Mouse (Mus musculus) limb, embryonic 11.5 days (tissue): ENCODE measurements around the gene Scnn1a. TPM values are rescaled to one million over a fixed set of nuclear protein-coding genes. Genes with fewer than 3 reads are reported as not detected.

ENCODE experiments used
- ATAC-seq: fragments of 200-750 bp; cut with Nextera tagmentation; 2 replicates; pipeline ENCODE4 v1.8.0; 2017; ENCODE audit warnings: low read depth; ENCODE audit not compliant: insufficient number of reproducible peaks, low FRiP score, low TSS enrichment
- DNase-seq: peaks from one replicate; pipeline ENCODE4 v3.0.0-alpha.2; 2015; ENCODE audit warnings: low spot score
- H3K27ac ChIP-seq: fragments of 300-500 bp; sonication (generic); replicated peaks from 2 replicates; pipeline ENCODE4 v1.5.1; 2014; ENCODE audit warnings: low read depth, mild to moderate bottlenecking, low read length
- H3K27me3 ChIP-seq: fragments of 300-500 bp; sonication (generic); 2 replicates; pipeline ENCODE4 v1.6.1; 2014; ENCODE audit warnings: mild to moderate bottlenecking, low read length, mixed read lengths; ENCODE audit not compliant: control insufficient read depth, insufficient read depth
- H3K36me3 ChIP-seq: fragments of 300-500 bp; sonication (generic); 2 replicates; pipeline ENCODE4 v1.6.1; 2014; ENCODE audit warnings: mild to moderate bottlenecking, low read length, moderate library complexity, mixed read lengths; ENCODE audit not compliant: control insufficient read depth, insufficient read depth
- H3K4me1 ChIP-seq: fragments of 300-500 bp; sonication (generic); 2 replicates; pipeline ENCODE4 v1.6.1; 2014; ENCODE audit warnings: low read length, mixed read lengths; ENCODE audit not compliant: control insufficient read depth, insufficient read depth
- H3K4me2 ChIP-seq: fragments of 300-500 bp; sonication (generic); 2 replicates; pipeline ENCODE4 v1.6.1; 2014; ENCODE audit warnings: low read depth, mild to moderate bottlenecking, moderate library complexity; ENCODE audit not compliant: severe bottlenecking
- H3K4me3 ChIP-seq: fragments of 300-500 bp; sonication (generic); 2 replicates; pipeline ENCODE4 v1.5.1; 2014; ENCODE audit warnings: low read depth, low read length
- H3K9ac ChIP-seq: fragments of 300-500 bp; sonication (generic); 2 replicates; pipeline ENCODE4 v1.6.1; 2014; ENCODE audit warnings: mild to moderate bottlenecking, low read length
- H3K9me3 ChIP-seq: fragments of 300-500 bp; sonication (generic); 2 replicates; pipeline ENCODE4 v1.6.1; 2016; ENCODE audit warnings: low read length; ENCODE audit not compliant: control insufficient read depth
- WGBS: fragments of 180-500 bp; shearing (Covaris S2); extraction: QIAGEN DNeasy Blood & Tissue Kit; methylation state at CpG from one replicate; pipeline ENCODE4 v1.1.7; 2014; 5-methylcytosine and 5-hydroxymethylcytosine counted together
- polyA plus RNA-seq: library from polyadenylated mRNA; unstranded; fragments of >200 nt; fragmentation: Nextera tagmentation; extraction: Ambion mirVana; gene quantifications from 2 replicates; pipeline ENCODE4 v1.2.1, GENCODE M21; 2014

The Scnn1a gene
- polyA plus RNA-seq, 1 experiment from 2014 or later, result 1.3 TPM

DNA sequence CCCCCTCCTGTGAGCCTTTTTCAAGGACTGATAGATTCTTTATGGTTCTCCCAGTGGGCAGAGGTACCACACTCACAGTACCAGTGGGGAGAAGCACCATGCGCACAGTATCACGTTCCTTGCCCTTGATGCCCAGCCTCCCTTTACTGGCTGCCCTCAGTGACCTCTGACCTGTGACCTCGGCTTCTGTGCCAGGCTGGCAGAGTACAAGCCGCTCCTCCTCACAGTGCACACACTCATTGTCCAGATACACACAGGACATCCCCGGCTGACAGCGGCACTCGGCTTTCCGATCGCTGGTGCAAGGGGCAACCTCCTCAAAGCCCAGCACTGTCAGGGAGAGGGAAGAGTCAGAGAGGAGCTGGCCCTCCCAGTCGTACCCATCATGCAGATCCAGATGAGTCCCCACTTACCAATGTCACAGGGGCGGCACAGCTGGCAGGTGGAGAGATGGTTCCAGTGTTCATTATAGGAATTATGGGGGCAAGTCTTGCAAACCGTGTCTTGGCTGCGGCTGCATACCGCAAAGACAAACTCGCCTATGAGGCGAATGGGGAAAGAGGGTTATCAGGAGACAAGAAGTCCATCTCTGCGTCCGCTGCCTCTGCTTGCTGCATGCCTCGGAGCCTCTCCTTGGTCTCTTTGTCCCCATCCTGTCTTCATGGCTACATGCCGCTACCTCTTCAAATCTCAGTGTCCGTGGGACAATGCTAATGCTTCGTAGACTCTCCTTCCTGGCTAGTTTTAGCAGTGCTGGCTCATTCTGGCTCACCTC lies 7.7 kb upstream of the Scnn1a start:
- WGBS, result 66% methylated on average over 22 of the region's 22 CpGs
- H3K4me1 ChIP-seq, result peaks cover 16% of the 10 kb centered on the region

DNA sequence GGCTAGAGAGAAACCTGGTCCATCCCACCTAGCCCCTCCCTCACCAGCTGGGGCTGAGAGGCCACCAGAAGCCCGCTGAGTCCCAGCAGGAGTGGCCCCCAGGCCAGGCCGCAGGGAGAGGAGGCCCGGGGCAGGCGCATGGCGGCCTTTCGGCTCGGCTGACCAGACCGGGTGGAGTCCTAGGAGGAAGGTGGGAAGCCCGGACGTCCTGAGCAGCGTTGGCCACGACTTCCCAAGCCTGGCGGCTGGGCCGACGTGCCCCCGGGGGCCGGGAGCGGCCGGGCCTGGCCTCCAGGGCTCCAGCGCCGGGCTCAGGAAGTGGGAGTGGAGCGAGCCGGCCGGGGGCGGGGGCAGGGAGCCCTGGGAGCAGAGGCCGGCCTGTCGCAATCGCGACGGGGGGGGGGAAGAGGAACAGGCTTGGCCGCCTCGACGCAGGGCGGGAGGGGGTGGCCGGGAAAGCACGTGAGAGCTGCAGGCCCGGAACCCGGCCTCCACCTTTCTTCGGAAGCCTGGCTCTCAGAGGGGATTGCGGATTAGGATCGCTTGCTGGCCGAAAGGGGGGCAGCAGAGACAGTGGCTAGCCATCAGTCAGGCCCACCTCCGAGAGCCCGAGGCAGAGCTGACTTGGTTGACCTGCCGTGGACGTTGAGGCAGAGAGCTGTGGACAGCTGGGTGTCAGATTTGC lies 6.8 kb upstream of the Scnn1a start, which contains the start of gene Ltbr:
TSS of gene Ltbr (minus strand) at position 340 of the 685 bp plus-strand sequence.
- Histone ChIP-seq H3K9me3 (no peaks in the 10 kb centered on the region), H3K9ac (peak within 1 kb of the TSS; percentile 87), H3K4me1 (peaks cover 16% of the 10 kb centered on the region), H3K4me3 (peak within 1 kb of the TSS; percentile 49), H3K4me2 (peak within 1 kb of the TSS; percentile 76), H3K27ac (peak within 1 kb of the TSS; percentile 77; the same call in 1 of the 2 replicates), H3K27me3 (no peaks in the 10 kb centered on the region), H3K36me3 (peaks cover 2% of the 10 kb centered on the region; the same call in 1 of the 2 replicates)
- under 1% methylated on average over 37 of the region's 46 CpGs for WGBS
- ATAC-seq, result peak; percentile 82
- peak; percentile 82 for DNase-seq

More for the DNA sequence above, 7.7 kb upstream of the Scnn1a start:
- Histone ChIP-seq H3K27me3 (no peaks in the 10 kb centered on the region), H3K9me3 (no peaks in the 10 kb centered on the region), H3K36me3 (peaks cover 2% of the 10 kb centered on the region; the same call in 1 of the 2 replicates), H3K9ac (peak overlapping the region; percentile 87), H3K4me3 (peak overlapping the region; percentile 49), H3K27ac (no peak overlapping the region), H3K4me2 (peak overlapping the region; percentile 76)
- DNase-seq (peak; percentile 36), ATAC-seq (no peak)

DNA sequence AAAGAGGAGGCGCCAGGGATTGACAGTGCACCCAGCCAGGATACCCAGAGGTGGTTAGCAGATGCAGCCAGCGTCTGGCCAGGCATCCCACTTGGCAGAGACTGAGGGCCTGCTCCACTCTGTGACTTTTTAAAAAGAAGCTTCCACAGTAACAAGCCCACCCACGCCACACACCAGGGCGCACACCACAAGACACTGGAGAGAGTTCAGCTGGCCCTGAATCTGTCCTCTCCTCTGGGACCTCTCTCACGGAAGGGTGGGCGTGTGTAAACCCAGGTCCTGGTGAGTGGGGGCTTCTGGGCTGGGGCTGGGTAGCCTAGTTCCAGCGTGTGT lies 6.3 kb upstream of the Scnn1a start:
- H3K9me3 ChIP-seq, result no peaks in the 10 kb centered on the region

DNA sequence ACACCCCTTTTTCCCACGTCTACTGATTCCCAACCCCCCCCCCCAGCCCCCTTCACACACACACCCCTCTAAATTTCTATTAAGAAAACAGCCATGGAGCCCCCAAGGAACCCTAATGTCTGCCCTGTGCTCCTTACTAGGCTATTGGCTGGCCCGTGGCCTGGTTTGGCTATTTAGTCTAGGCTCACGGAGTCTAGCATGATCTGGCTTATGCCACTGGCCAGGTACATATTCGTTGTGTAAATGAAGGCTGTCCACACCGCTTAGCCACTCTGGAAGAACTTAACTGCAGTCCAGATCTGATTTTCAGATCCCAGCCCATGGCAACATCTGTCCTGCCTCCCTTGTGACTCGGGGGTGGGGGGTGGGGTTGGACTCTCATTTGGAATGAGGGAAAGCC lies 5.7 kb upstream of the Scnn1a start:
- Histone ChIP-seq H3K27ac (no peak overlapping the region; the same call in 1 of the 2 replicates), H3K4me1 (peaks cover 16% of the 10 kb centered on the region), H3K9ac (no peak overlapping the region), H3K27me3 (0 out of 2 replicates have a peak, but pooled peaks cover 2% of the 10 kb centered on the region), H3K9me3 (no peaks in the 10 kb centered on the region), H3K36me3 (peaks cover 2% of the 10 kb centered on the region; the same call in 1 of the 2 replicates), H3K4me2 (peak overlapping the region; percentile 76; the same call in 1 of the 2 replicates), H3K4me3 (no peak overlapping the region)
- no peak for DNase-seq
- 73% methylated on average over 6 of the region's 6 CpGs for WGBS
- no peak for ATAC-seq

More for the DNA sequence above, 6.3 kb upstream of the Scnn1a start:
- Histone ChIP-seq H3K9ac (peak overlapping the region; percentile 87), H3K27ac (peak overlapping the region; percentile 77; the same call in 1 of the 2 replicates), H3K4me1 (peaks cover 16% of the 10 kb centered on the region), H3K27me3 (no peaks in the 10 kb centered on the region), H3K4me3 (peak overlapping the region; percentile 49), H3K36me3 (peaks cover 2% of the 10 kb centered on the region; the same call in 1 of the 2 replicates), H3K4me2 (peak overlapping the region; percentile 76)
- DNase-seq (no peak), ATAC-seq (peak; percentile 45; the same call in 1 of the 2 replicates)
- 62% methylated on average over 7 of the region's 7 CpGs for WGBS

DNA sequence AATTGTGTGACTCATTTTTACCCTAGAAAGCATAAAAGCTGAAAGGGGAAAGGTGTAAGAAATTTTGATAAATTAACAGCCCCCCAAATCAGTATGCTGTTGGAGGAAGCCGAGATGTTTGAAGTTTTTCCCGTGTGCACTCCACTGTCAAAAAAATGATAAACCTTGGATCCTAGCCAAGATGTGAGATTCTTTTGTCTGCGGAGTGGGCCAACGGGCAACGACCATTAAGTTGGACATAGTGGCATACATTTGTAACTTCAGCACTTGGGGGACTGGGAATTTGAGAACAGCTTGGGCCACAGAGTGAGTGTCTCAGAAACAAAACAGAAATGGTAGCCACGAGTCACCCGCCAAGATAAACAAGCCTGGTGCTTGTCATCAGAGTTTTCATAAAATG lies 3.4 kb upstream of the Scnn1a start:
- DNase-seq (no peak), ATAC-seq (no peak)
- H3K9me3 ChIP-seq, result no peaks in the 10 kb centered on the region
- no peak overlapping the region for H3K9ac ChIP-seq
- no peak overlapping the region for H3K27ac ChIP-seq
- no peak overlapping the region for H3K4me2 ChIP-seq
- peaks cover 25% of the 10 kb centered on the region for H3K27me3 ChIP-seq
- 86% methylated on average over 7 of the region's 7 CpGs for WGBS
- no peak overlapping the region for H3K4me3 ChIP-seq
- peaks cover 2% of the 10 kb centered on the region; the same call in 1 of the 2 replicates for H3K36me3 ChIP-seq
- H3K4me1 ChIP-seq, result peaks cover 22% of the 10 kb centered on the region

DNA sequence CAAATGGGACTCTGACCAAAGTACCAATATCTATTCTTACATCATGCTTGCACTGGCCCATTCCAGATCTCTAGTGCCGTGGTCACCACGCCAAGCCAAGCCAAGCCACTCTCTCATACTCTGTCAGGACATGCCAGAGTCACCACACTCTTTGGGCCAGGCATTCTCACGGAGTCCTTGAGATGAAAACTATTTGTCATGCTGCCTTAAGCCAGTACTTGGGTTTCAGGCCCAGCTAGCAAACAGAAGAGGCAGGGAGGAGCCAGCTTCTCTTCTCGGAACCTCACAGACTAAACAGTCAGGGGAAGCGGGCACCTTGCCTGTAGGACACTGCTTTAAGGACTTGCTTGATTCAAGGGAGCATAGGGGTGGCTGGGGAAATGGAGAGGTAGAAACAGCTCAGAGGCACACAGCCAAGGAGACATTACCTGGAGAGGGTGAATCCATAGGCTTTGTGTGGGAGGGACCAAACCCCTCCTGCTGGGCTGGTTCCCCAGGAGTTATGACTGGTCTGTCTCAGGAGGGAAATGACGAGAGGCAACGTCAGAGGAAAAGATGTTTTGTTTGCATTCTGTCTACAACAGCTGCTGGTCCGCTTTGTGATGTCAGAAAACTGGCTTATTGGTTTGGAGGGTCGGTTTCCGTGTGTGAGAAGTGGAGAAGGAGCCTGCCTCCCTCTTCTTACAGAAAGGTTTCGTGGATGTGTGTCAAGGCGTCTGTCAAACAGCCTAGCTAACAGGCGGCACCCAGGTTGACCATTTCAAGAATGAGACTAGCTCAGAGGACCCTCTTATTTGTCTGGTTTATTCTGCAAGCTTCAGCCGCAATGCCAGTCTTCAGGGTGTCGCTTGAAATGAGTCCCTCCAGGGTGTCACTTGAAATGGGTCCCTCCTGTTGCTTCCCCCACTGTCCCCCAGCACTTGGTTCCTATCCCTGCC lies 1.2 kb upstream of the Scnn1a start:
- H3K4me3 ChIP-seq, result no peak overlapping the region
- peaks cover 10% of the 10 kb centered on the region for H3K4me1 ChIP-seq
- DNase-seq (no peak), ATAC-seq (no peak)
- no peak overlapping the region for H3K4me2 ChIP-seq
- H3K27me3 ChIP-seq, result peaks cover 29% of the 10 kb centered on the region
- 71% methylated on average over 15 of the region's 15 CpGs for WGBS
- H3K9me3 ChIP-seq, result no peaks in the 10 kb centered on the region
- H3K27ac ChIP-seq, result no peak overlapping the region
- no peaks in the 10 kb centered on the region for H3K36me3 ChIP-seq
- no peak overlapping the region for H3K9ac ChIP-seq

DNA sequence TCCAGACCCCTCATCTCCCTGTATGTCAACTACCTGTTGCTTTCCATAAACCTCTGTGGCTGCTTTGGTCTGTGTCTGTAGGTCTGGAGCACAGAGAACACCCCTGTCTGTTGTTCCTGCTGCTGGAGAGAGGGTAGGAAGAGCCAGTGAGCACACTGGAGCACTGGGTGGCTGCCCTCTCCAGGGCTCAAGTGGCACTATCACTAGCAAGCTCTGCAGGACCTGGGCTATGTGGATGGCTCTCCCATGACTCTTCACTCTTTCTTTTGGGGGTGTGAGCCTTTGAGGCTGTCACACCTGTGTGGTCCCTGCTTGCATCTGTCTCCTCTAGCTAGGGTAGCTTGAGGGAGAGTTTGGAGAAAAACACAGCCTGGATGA lies 551 bp upstream of the Scnn1a start:
- no peak overlapping the region for H3K4me2 ChIP-seq
- no peaks in the 10 kb centered on the region for H3K9me3 ChIP-seq
- no peaks in the 10 kb centered on the region for H3K36me3 ChIP-seq
- H3K27me3 ChIP-seq, result peaks cover 29% of the 10 kb centered on the region
- no peak for DNase-seq
- H3K4me1 ChIP-seq, result 0 out of 2 replicates have a peak, but pooled peaks cover 6% of the 10 kb centered on the region
- H3K27ac ChIP-seq, result no peak overlapping the region
- no peak overlapping the region for H3K4me3 ChIP-seq
- H3K9ac ChIP-seq, result no peak overlapping the region
- ATAC-seq, result no peak
